Mouse (Mus musculus): ENCODE measurements at regions not wholly inside any gene's neighbourhood (a gene's known extent, or its start where the extent isn't known, plus 50 kb on each side); places are given as distances from the start of the nearest gene placed in this dataset.

GRCm38 (mm10) chr3:73134316-73134715, 76.7 kb upstream of the Slitrk3 start:
- DNase-seq (ENCODE audit: low read depth, low spot score) = peak; percentile 62

GRCm38 (mm10) chr3:73125143-73125542, 67.5 kb upstream of the Slitrk3 start:
- DNase-seq (ENCODE audit: low read depth, low spot score) = no peak

GRCm38 (mm10) chr3:73109102-73109501, 51.5 kb upstream of the Slitrk3 start:
- DNase-seq (ENCODE audit: low read depth, low spot score) = no peak
